Mouse (Mus musculus): ENCODE results near the gene Gpr179.

The Gpr179 gene

DNA sequence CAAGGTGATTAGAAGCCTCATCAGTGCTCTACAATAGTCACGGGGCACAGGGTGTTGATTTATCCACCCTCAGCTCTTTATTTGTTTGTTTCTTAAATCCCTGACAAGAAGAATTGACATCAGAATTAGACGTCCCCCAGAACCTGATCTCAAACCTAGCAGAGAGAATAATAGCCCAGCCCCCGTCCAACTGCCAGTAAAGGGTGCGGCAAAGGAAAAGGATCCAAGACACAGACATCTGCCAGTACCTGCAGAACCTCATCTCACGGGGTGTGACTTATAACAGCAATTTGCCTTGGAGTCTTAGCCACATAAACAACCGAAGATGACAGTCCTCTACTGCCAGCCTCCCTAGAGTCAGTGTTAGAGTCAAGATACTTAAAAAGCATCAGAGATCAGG, 64.9 kb downstream of the Gpr179 start:
- no peak for DNase-seq (ENCODE audit: low spot score in 2 of 2)

DNA sequence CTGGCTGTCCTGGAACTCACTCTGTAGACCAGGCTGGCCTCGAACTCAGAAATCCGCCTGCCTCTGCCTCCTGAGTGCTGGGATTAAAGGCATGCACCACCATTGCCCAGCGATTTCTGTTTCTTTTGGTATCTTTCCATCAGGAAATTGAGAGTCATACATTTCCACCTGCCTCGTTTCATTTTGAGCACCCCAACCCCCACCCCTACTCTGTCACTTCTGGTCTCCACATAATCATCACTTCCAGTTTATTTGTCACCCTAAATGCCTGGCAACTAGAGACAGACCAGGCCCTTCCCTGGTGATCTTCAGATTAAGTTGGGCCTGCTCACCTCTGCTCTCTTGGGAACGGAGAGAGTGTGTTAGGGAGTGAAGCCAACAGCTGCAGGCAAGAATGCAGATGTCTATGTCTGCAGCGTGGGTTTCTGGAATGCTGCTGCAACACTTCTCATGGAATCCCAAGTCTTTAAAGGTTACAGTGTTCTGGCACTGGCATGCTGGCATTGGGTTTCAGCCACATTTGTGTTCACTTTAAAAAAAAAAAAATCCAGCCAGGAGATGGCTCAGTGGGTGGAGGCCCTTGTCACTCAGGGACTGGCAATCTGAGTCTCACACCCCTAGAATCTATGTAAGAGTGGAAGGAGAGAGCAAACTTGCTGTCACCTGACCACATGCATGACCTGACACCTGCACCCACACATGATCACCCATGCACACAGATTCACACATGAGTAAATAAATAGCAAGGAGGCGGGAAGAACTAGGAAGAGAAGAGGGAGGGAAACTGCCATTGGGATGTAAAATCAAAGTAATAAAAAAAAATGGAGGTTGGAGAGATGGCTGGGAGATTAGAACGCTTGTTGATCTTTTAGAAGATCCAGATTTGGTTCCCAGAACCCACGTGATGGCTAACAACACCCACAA, 65.8 kb downstream of the Gpr179 start:
- no peak for DNase-seq (ENCODE audit: low spot score in 2 of 2)

DNA sequence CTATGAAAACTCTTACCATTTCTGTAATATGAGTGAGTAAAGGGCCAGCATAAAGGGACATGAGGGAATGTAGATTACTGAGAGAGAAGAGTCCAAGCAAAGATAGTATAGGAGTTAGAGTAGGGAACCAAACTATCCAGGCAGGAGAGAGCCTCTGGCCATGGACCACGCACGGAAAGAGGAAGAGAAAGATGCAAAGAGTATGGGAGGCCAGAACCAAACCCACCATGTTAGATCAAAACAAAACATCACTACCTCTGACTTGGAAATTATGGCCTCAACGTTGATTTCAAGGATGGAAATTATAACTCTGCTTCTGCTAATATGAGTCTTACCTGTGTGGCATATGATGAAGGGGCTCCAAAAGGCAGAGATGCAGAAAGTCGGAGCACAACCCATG, 67.0 kb downstream of the Gpr179 start:
- no peak for DNase-seq (ENCODE audit: low spot score in 2 of 2)

DNA sequence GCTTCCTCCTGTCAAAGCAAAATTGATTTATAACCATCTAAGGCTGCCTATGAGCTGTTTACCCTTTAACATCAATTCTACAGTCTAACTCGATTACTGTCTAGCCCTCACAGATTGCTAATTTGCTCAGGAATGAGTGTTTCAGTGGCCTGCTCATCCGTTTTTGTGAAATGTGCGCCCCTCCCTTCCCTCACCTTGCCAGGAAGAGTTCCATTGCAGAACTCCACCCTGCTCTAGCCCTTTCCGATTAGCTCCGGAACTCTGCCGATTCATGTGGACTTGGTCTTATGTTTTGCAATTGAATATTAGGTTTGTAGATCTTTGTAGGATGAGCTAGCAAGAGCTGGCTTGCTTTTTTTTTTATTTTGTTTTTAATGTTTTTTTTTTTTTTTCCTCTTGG, 69.7 kb downstream of the Gpr179 start:
- no peak for DNase-seq (ENCODE audit: low spot score in 2 of 2)
